Mouse (Mus musculus) olfactory bulb, adult 2 months (tissue): ENCODE measurements around the gene Amotl2. TPM values are rescaled to one million over a fixed set of nuclear protein-coding genes. Genes with fewer than 3 reads are reported as not detected.

Experiments
- H3K27ac ChIP-seq: fragments of 200-500 bp; 2 replicates; pipeline ENCODE4 v1.5.1; 2012; ENCODE audit warnings: low read depth, low read length; ENCODE audit not compliant: insufficient read depth
- H3K4me1 ChIP-seq: fragments of 200-500 bp; 2 replicates; pipeline ENCODE4 v1.6.1; 2012; ENCODE audit warnings: low read length; ENCODE audit not compliant: control insufficient read depth, insufficient read depth
- H3K4me3 ChIP-seq: fragments of 200-500 bp; 2 replicates; pipeline ENCODE4 v1.5.1; 2012; ENCODE audit warnings: mild to moderate bottlenecking, low read depth, low read length, moderate library complexity; ENCODE audit not compliant: insufficient read depth
- CTCF ChIP-seq: fragments of 200-500 bp; IDR thresholded peaks from 2 replicates; pipeline ENCODE4 v1.5.1; 2012; ENCODE audit warnings: low read depth, mild to moderate bottlenecking, low read length, moderate library complexity; ENCODE audit not compliant: insufficient read depth
- POLR2A ChIP-seq: fragments of 200-500 bp; IDR thresholded peaks from 2 replicates; pipeline ENCODE4 v1.6.1; 2012; ENCODE audit warnings: mild to moderate bottlenecking, low read depth, low read length, moderate library complexity; ENCODE audit not compliant: insufficient read depth
- WGBS: fragments of 180-500 bp; shearing (Covaris S2); methylation state at CpG from one replicate; pipeline ENCODE4 v1.1.7; 2018; 5-methylcytosine and 5-hydroxymethylcytosine counted together
- polyA plus RNA-seq: library from polyadenylated mRNA; stranded (reverse); fragments of >200 nt; gene quantifications from 2 replicates; pipeline ENCODE4 v1.2.4, GENCODE M21; 2012; ENCODE audit warnings: low replicate concordance; ENCODE audit not compliant: missing spikeins, insufficient read depth, insufficient read length

Amotl2 gene
- polyA plus RNA-seq, 1 experiment = not detected

DNA sequence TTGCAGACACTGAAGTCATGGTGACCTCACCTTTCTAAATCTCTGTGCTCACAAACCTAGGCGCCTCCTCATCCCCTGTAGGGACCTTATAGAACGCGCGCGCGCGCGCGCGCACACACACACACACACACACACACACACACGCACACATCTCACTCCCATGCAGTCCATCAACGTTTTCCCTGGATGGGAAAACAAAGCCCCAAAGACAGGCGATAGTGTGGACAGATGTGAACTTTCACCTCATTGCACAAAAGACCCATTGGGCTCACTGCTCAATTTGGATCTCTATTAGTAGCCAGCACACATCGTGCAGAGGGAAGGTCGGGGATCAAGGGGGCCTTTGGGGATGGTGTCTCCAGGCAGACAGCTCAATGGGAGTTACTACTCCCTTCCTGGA is 25.6 kb upstream of the Amotl2 start:
- H3K27ac ChIP-seq = peak overlapping the region; percentile 3; the same call in 1 of the 2 replicates

DNA sequence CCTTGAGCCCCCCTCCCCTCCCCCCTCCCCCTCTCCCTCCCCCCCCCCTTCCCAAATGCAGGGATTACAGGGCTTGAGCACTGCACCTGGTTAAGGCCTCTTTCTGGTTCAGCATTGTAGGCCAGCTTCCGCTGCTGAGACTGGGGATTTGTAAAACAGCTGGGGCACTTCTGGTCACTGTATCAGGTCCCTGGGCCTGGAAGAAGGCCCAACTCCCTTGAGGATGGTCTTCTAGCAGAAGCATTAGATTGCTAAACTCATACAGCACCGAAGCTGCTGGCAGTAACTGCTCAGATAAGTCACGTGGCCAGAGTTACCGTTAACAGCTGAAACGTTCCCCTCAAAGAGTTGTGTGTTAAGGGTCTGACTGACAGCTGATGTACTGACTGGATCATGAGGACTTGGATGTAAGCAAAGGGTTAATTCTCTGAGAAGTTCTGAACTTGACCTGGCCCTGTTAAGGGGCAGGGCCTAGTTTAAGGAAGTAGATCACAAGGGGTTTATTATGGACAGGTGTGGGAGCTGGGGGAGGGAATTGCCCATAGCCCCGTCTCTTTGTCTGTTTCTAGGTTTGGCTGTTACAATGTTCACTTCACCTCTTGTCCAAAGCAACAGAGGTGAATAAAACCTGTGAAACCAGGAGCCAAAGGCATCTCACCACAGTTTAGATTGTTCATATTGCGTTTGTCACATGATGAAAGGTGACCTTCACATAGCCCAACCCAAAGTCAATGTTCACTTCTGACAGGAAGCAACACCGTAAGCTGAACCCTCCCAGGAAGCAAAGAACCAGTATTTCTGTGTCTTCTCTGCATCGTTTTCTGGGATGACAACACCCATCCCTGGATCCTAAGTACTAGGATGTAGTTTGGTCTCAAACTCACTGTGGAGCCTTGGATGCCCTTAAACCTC is 23.7 kb upstream of the Amotl2 start:
- WGBS = 82% methylated on average over 9 of the region's 9 CpGs

More for the DNA sequence above, 25.6 kb upstream of the Amotl2 start:
- H3K4me1 ChIP-seq = peaks cover 11% of the 10 kb centered on the region
- H3K4me3 ChIP-seq = peak overlapping the region; percentile 60
- TF ChIP-seq POLR2A (no peak), CTCF (no peak)
- 33% methylated on average over 15 of the region's 15 CpGs for WGBS

DNA sequence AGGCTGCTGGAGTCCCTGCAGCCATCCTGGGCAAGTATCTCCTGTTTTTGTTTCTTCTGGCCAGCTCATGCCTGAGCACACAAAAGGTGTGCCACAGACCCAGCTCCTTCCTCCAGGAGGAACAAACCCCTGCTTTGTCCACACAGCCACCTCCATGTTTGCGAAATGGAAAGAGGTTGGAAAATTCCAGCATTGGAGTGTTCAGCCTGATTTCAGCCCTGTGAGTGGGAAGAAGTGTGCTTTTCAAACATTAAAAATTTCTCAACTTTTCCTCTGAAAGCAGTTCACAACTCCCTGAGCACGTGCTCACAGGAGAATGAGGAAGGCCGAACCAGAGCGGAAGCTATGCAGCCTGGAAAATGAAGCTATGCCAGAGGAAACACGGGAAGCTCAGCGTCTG is 15.4 kb upstream of the Amotl2 start:
- WGBS = 85% methylated on average over 6 of the region's 6 CpGs
- TF ChIP-seq POLR2A = no peak
- Histone ChIP-seq H3K27ac (no peak overlapping the region), H3K4me1 (no peaks in the 10 kb centered on the region), H3K4me3 (no peak overlapping the region)

More for the DNA sequence above, 23.7 kb upstream of the Amotl2 start:
- no peak for TF ChIP-seq POLR2A
- TF ChIP-seq CTCF = no peak
- no peak overlapping the region for H3K27ac ChIP-seq
- H3K4me3 ChIP-seq = no peak overlapping the region
- peaks cover 11% of the 10 kb centered on the region for H3K4me1 ChIP-seq

DNA sequence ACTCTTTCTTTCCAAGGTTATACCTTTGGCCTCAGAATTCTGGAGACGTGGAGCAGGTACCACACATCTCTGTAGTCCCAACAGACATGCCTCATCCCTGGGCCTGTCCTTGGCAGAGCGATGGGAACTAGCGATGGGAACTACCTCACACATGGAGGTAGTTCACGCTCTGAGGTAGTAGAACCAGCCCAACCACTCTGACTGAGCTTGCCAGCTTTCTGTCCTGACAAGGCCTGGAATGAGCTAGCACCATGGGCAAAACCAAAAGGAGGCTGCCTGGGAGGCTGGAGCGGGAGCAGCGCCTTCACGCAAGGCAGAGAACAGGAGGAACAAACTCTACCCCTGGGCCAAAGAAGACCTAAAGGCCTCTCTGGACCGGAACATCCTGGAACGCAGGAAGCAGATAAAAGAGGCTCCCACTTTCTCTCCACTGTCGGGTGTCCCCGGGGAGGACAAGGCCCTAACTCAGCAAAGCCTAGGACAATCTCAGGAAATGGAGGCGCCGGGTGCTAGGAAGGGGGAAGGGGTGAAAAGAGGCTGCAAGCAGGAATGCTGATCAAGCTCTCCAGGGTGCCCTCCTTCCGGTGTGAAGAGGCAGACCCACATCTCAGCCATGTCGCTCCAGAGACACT is 6.9 kb upstream of the Amotl2 start:
- 85% methylated on average over 15 of the region's 15 CpGs for WGBS
- no peak overlapping the region for H3K4me3 ChIP-seq
- H3K4me1 ChIP-seq = peaks cover 6% of the 10 kb centered on the region; the same call in 1 of the 2 replicates
- TF ChIP-seq POLR2A (no peak), CTCF (no peak)
- H3K27ac ChIP-seq = no peak overlapping the region

DNA sequence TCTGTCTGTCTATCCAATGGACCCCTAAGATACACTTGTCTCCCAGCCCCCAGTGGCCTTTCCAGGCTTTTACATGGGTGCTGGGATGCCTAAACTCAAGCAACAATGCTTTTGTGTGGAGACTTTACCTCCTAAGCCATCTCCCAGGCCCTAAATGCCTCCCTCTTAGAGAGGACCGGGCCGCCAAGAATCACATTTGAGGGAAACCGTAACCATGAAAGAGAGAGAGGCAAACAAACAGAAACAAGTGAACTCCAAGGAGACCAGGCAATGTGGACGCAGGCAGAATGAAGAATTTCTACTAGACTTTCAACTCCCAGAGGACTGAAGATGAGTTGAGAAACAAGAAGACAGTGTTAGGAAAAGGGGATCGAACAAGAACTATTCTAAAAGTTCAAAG is 6.0 kb upstream of the Amotl2 start:
- peaks cover 12% of the 10 kb centered on the region for H3K4me1 ChIP-seq
- H3K27ac ChIP-seq = no peak overlapping the region
- 75% methylated on average over 5 of the region's 5 CpGs for WGBS
- no peak overlapping the region for H3K4me3 ChIP-seq
- no peak for TF ChIP-seq POLR2A
- no peak for TF ChIP-seq CTCF

DNA sequence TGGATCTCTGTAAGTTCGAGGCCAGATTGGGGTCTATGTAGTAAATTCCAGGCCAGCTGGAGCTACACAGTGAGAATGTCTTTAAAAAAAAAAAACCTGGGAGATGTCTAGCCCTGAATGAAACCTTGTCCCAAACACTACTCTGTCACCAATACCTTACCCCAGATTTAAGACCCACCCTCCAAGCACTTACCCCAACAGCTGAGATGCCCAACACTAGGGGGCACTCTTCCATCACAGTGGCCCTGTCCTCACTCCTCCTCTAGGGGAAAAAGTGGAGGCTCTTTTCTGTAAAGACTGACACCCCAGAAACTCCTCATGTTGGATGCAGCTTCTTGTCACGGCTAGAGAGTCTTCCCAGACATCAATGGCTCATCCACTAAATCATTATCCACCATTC is 2.7 kb upstream of the Amotl2 start:
- H3K4me3 ChIP-seq = no peak overlapping the region
- peaks cover 12% of the 10 kb centered on the region for H3K4me1 ChIP-seq
- no peak overlapping the region for H3K27ac ChIP-seq
- TF ChIP-seq POLR2A = no peak
- TF ChIP-seq CTCF = no peak
- WGBS = 84% methylated on average over 2 of the region's 2 CpGs

DNA sequence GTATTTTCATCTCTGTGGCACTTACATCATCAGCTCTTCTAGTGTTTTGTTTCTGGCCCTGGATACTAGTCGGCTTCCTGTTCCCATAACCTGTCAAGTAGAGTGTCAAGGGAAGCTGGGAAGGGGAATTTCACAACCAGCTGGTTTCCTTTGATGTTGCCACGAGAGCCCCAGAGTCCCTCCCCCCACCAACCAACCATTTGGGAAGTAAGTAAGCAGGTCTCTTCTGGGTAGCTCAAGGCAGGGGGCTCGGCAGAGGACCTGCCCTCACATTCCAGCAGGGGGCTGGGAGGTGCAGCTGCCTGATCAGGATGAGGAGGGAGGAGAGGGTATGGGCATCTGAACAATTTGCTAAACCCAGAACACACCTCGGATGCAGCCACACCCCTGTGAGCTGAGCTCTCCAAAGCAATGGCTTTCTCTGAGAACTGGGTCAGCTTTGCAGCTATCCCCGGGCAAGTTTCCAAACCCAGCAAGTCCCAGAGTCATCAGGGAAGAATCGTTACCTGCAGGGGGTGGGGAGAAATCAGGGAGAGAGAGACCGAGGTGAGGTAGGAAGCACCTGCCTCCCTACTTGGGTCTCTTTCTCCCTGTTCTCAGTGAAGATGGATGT is 1.5 kb upstream of the Amotl2 start:
- peaks cover 9% of the 10 kb centered on the region for H3K4me1 ChIP-seq
- TF ChIP-seq POLR2A = no peak
- no peak for TF ChIP-seq CTCF

DNA sequence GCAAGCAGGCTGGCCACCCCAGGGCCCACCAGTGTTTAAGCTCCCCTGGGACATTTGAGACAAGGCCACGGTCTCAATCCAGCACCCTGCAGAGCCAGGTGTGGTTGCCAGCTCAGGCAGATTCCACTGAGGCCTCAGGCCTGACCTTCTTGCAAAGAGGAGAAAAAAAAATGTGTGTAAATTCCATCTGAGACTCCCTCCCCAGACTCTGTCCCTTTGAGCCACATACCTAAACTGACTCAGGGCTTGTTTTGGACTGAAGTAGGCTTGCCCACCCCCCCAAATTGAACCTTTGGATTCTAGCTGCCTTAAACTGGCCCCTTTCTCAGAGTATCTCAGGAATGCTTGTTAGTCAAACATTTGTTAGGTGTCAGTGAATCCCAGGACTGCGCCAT is 969 bp upstream of the Amotl2 start:
- 82% methylated on average over 2 of the region's 2 CpGs for WGBS

More for the DNA sequence above, 1.5 kb upstream of the Amotl2 start:
- Histone ChIP-seq H3K4me3 (no peak overlapping the region), H3K27ac (no peak overlapping the region)
- WGBS = 49% methylated on average over 7 of the region's 7 CpGs

DNA sequence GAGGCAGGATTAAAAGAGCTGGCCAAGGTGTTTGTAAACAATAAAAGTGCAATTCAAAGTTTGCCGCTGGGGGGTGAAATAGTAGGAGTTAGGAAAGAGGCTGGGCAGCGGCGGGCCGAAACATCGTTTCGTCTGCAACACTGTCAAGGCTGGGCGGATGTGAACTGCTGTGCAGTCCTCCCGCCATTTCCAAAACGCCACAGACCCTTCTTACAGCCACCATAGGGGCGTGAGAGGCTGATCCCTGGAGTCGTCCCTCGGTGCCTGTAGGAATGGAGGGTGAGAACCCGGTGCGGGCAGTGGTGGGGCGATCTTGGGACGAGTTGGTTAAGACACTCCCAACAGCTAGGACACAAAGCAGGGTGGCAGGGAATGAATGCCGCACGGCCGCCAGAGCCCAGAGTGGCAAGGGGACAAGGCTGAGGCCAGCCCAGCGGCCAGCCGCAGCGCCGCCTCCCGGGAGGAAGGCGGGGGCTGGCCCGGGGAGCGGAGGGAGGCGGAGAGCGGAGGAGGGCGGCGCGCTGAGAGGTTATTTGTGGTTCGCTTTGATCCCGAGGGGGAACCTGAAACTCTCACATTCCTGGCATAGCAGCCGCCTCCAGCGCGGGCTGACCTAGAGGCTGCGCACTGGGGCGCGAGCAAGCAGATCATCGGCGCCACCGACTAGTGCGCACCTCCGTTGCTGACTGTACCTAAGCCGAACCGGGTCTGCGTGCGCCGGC is 853 bp downstream of the Amotl2 start:
- Histone ChIP-seq H3K27ac (peak overlapping the region; percentile 86), H3K4me3 (peak overlapping the region; percentile 71), H3K4me1 (peaks cover 19% of the 10 kb centered on the region)
- WGBS = 1% methylated on average over 48 of the region's 50 CpGs
- TF ChIP-seq CTCF (peak; percentile 43; the same call in 1 of the 2 replicates), POLR2A (peak; percentile 48; the same call in 1 of the 2 replicates)

More for the DNA sequence above, 969 bp upstream of the Amotl2 start:
- Histone ChIP-seq H3K4me1 (peaks cover 12% of the 10 kb centered on the region), H3K4me3 (no peak overlapping the region), H3K27ac (no peak overlapping the region)
- TF ChIP-seq CTCF (no peak), POLR2A (no peak)
